Mouse (Mus musculus): ENCODE data around the gene Trib3.
A peak's percentile ranks its signal among the peaks of the same experiment; 100 is the strongest.
"Not testable (repeated sequence)": the region's sequence is repeated elsewhere in the genome, so short reads cannot be mapped to it uniquely, and the experiment has no call there.

Trib3 gene

GRCm38 (mm10) chr2:152343329-152344213 lies at the start of gene Trib3:
Trib3 (minus strand) TSS chr2:152344032.
- DNase-seq (ENCODE audit: low spot score) = peak; percentile 88

DNA sequence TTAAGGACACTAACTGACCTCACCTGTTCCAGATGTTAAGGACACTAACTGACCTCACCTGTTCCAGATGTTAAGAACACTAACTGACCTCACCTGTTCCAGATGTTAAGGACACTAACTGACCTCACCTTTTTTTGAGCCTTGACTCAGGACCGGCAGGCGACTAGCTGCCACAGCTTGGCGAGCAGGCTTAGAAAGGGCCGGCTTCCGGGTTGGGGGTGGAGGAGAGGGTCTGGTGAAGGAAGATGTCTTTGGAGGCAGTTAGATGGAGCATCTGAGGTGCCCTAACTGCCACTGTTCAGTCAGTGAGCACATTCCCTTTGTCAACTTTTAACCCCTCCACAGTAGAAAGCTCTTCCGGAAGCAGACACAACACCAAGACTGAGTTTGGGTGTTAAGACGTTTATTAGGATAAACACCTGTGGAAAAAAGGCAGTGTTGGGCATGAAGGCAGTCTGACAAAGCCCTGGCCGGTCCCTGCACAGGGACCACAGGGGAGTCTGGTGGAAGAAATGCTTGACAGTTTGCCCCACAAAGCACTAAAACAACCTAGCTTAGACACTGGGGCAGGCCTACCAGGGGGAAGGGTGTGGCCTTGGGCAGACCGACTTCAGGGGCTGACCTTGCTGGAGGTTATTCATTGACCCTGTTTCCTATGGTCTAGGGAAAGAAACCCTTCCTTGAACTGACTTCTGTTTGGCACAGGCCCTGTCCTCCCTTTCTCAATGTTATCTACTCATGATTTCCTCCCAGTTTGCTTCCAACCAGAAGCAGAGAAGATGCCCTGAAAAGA lies 49.6 kb upstream of the Trib3 start:
- no peak for DNase-seq (ENCODE audit: low spot score)

GRCm38 (mm10) chr2:152392786-152393185 lies 49.0 kb upstream of the Trib3 start:
- DNase-seq (ENCODE audit: low spot score) = peak; percentile 83

DNA sequence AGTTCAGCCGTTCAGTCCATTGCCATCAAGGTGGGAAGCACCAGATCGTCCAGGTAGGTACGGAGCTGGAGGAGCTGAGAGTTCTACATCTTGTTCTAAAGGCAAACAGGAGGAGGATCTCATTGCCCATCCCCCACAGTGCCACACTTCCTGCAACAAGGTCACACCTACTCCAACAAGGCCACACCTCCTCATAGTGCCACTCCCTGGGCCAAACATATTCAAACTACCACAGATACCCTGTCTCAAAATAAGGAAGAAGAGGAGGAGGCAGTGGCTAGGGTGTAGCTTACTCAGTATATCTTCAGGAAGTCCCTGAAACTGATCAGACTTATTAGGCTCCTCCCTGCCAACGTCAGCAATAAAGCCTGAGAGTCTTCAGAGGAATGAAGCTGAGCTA lies 40.4 kb upstream of the Trib3 start:
- DNase-seq (ENCODE audit: low spot score) = no peak

DNA sequence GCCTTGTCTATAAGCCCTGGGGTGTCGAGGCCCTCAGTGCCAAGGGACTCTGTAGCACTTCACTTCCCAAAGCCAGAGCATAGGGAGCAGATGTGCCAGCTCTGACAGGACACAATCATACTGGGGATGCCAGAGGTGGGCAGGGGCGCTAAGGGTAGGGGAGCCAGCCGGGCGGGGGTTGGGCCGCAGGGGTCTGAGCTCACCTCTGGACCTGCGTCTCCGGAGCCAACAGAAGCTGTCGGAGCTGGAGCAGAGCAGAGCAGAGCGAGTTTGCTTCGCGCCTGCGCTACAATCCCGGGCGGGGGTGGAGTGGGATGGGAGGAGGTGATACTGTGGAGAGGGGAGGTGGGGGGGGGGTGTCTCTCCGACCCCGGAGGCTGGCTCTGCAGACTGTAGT lies 32.5 kb upstream of the Trib3 start, which contains the start of gene Nrsn2:
TSS of gene Nrsn2 (minus strand) at position 294 of the 397 bp plus-strand sequence.
- no peak for DNase-seq (ENCODE audit: low spot score)

- peak; percentile 73 for DNase-seq (ENCODE audit: low spot score)
These were observed 32.0 kb upstream of the Trib3 start for GRCm38 (mm10) chr2:152375652-152376344.

DNA sequence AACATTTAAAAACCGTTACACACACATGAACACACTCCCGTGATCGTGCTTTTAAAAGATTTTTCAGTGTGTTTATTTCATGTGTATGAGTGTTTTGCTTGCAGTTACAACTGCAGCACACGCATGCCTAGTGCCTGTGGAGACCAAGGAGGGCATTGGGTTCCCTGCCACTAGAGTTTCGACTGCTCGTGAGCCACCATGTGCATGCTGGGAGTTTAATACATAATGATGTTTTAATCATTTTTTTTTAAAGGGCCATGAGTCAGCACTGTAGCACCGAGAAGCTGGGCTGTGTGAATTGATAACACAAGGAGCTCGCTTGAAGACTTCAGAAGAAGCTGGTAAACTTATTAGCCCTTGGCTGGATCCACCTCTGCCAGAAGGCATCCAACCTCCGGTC lies 29.7 kb upstream of the Trib3 start:
- DNase-seq (ENCODE audit: low spot score) = no peak

DNA sequence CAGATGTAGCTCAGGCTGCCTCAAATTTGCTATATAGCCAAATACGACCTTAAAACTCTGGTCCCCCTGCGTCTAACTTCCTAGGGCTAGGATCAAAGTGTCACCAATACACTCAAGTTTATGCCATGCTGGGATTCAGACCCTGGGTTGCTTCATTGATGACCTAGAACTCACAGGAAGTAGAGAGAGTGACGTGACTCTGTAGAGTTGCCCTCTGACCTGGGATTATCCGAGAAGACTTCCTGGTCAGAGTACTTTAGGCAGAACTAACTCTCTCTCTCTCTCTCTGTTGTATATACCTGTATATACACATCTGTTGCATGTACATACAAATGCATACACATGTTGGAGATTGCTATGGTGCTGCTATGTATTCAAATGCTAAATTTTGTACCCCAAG lies 28.8 kb upstream of the Trib3 start:
- DNase-seq (ENCODE audit: low spot score) = no peak

DNA sequence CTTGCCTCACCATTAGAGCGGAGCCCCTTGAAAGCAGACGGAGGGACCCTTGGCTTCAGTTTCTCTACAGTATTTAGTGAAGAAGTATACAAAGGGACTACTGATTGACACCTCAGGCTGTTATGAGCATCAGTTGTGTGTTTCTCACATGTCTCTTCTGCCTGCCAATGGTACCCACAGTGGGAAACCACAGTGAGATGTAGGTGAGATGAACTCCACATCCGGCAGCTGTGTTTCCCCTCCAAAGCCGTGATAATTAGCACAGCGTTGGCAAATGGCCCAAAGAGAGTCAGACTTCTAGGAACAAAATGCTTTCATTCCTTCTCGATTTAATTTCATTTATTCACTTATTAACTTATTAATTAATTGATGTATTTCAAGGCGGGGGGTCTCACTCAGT lies 28.3 kb upstream of the Trib3 start:
- no peak for DNase-seq (ENCODE audit: low spot score)

- peak; percentile 84 for DNase-seq (ENCODE audit: low spot score)
These were observed 24.8 kb upstream of the Trib3 start for GRCm38 (mm10) chr2:152368532-152369140.

- no peak for DNase-seq (ENCODE audit: low spot score)
These were observed 24.1 kb upstream of the Trib3 start for GRCm38 (mm10) chr2:152367917-152368316.

DNA sequence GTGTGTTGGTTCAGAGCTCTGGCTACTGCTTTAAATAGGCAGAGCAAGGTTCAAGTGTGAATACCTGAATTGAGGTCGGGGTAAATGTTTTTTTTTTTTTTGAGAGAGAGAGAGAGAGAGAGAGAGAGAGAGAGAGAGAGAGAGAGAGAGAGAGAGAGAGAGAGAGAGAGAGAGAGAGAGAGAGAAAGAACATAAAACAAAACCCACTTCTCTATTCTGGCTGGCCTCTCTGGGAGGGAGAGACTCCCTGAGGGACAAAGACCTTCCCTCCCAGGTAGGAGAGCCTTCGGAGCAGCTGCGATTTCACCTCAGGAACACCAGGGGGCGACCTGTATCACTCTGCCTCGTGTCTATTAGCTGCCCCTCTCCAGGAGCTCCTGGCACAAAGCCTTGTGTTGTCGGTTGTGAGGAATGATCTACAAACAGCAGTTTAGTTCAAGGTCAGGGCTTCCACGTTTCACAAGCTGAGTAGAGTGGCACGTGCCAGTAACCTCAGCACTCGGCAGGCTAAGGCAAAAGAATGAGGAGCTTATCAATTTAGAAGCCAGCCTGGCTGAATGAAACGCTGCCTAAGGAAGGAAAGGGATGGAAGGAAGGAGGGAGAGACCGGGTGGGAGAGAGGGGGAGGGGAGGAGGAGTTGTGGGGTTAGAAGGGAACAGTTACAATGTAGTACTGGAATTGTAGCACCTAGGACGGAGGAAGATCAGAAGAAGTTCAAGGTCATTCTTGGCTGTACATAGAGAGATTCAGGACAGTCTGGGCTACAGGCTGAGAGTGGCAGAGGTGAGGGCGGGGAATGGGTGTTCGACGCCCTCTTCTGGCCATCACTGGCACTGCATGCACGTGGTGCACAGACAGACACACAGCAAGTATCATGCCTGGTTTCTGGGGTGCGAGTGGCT lies 19.7 kb upstream of the Trib3 start:
- peak; percentile 91 for DNase-seq (ENCODE audit: low spot score)

DNA sequence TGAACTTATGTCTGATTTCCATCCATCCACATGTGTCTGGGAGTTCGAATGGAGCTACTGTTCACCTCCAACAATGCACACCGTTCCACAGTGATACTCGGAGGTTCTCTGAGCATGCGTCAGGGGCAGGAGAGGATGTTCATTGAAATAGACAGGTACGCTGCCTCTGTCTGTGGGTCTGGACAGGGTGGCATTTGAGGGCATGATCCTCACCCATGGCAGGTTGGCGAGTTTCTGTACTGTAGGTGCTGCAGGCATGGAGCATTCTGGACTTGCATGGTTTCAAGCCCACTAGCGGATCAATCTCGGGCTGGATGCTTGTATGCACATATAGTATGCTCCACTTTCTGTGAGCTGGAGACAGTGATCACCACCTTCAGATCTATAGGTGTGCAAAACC lies 17.4 kb upstream of the Trib3 start:
- DNase-seq (ENCODE audit: low spot score) = no peak

DNA sequence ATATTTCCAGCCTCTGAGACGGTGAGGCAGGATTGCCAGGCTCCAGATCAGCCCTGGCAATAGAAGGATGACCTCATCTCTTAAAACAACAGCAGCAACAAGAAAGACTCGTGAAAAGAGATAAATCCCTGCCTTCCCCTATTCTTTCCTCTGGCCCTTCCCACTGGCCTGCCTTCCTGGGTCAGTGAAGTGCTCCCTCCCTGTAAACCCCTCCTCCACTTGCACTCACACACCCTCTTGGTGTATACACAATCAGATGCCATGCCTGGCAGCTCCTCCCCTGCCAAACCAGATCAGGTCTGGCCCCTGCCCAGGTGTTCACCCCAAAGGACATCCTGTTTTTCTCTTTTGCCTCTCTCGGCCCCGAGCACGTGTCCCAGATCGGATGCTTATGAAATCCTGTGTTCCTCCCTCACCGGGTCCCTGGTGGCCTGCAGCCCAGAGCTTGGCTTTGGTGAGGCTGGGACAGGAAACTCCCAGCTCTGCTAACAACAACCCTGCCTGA lies 16.5 kb upstream of the Trib3 start:
- no peak for DNase-seq (ENCODE audit: low spot score)

- no peak for DNase-seq (ENCODE audit: low spot score)
These were observed 15.8 kb upstream of the Trib3 start for GRCm38 (mm10) chr2:152359616-152360015.

DNA sequence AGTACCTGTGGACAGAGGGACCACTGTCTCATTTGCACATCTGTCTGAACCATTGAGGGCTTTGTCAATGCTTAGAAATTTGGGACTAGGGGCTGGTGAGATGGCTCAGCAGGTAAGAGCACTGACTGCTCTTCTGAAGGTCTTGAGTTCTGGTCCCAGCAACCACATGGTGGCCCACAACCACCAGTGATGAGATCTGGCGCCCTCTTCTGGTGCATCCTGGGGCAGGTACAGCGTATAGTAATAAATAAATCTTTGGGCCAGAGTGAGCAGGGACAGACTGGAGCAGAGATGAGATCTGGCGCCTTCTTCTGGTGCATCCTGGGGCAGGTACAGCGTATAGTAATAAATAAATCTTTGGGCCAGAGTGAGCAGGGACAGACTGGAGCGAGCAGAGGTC lies 15.1 kb upstream of the Trib3 start:
- DNase-seq (ENCODE audit: low spot score) = not testable (repeated sequence)

- no peak for DNase-seq (ENCODE audit: low spot score)
These were observed 13.4 kb upstream of the Trib3 start for GRCm38 (mm10) chr2:152357254-152357653.

DNA sequence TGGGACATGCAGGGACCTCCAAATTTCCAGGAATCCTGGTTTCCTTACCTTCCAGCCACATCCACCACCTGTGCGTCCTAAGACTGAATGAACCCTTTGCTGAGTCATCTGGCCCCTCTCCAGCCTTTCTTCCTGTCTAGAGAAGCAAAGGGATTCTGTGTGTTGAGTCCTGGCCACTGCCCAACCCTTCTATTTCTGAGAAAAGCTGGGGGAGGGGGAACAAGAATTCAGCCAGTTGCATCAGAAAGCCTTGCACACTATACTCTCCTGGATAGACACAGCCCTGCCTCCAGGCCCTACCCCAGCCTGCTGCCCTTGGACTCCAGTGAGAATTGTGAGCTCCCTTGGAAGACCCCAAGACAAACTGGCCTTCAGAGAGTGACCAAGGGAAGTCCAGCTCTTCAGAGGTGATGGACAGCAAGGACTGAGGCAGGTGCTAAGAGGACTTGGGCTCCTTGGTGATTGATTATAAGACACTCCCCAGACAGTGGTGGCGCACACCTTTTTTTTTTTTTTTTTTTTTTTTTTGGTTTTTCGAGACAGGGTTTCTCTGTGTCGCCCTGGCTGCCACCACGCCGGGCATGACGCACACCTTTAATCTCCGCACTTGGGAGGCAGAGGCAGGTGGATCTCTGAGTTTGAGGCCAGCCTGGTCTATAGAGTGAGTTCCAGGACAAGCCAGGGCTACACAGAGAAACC lies 6.2 kb upstream of the Trib3 start:
- no peak for DNase-seq (ENCODE audit: low spot score)

GRCm38 (mm10) chr2:152349205-152349604 lies 5.4 kb upstream of the Trib3 start:
- DNase-seq (ENCODE audit: low spot score) = no peak

GRCm38 (mm10) chr2:152347722-152348121 lies 3.9 kb upstream of the Trib3 start:
- DNase-seq (ENCODE audit: low spot score) = no peak
